Mouse (Mus musculus) CH12.LX (cell line): Measurements from ENCODE around the gene Pnpla6. TPM values are rescaled to one million over a fixed set of nuclear protein-coding genes. Genes with fewer than 3 reads are reported as not detected.

Source experiments
- DNase-seq: peaks from one replicate; pipeline ENCODE4 v3.0.0-alpha.2; 2013; ENCODE audit errors: extremely low read depth
- H3K27ac ChIP-seq: 2 replicates; pipeline ENCODE4 v1.5.1; 2012; ENCODE audit warnings: low read depth, mild to moderate bottlenecking, control low read depth, moderate library complexity; ENCODE audit not compliant: insufficient read depth
- H3K27me3 ChIP-seq: replicated peaks from 2 replicates; pipeline ENCODE3; 2012; ENCODE audit warnings: inconsistent platforms
- H3K36me3 ChIP-seq, 2 experiments: replicated peaks in 1 of 2; 2 replicates each; pipeline versions ENCODE3 to v1.6.1; 2012; ENCODE audit warnings: inconsistent platforms in 1 of 2, low read length in 1 of 2, mild to moderate bottlenecking in 1 of 2, mixed read lengths in 1 of 2, moderate library complexity in 1 of 2; ENCODE audit not compliant: control insufficient read depth in 1 of 2, insufficient read depth in 1 of 2
- H3K4me1 ChIP-seq, 2 experiments: 2 replicates each; pipeline ENCODE4 v1.6.1; 2012; ENCODE audit warnings: inconsistent platforms in 1 of 2, moderate library complexity in 1 of 2; ENCODE audit not compliant: insufficient read depth in 2 of 2, control insufficient read depth in 1 of 2
- H3K4me2 ChIP-seq: 2 replicates; pipeline ENCODE4 v1.6.1; 2012; ENCODE audit warnings: low read depth, mild to moderate bottlenecking, control low read depth; ENCODE audit not compliant: poor library complexity, insufficient read depth, severe bottlenecking
- H3K4me3 ChIP-seq, 3 experiments: fragments of 150-350 bp in 1 of 3; sonication (generic) in 1 of 3; replicated peaks in 1 of 3; 2 replicates each; pipeline versions ENCODE3 to v1.5.1; 2011 to 2012; ENCODE audit warnings: low read depth in 2 of 3, low read length in 2 of 3, mild to moderate bottlenecking in 2 of 3, moderate library complexity in 2 of 3, control low read depth in 1 of 3, improper control_type of control experiment in 1 of 3, inconsistent platforms in 1 of 3, mixed read lengths in 1 of 3; ENCODE audit not compliant: poor library complexity in 1 of 3
- H3K79me2 ChIP-seq: replicated peaks from 2 replicates; pipeline ENCODE4 v1.6.1; 2012; ENCODE audit warnings: mild to moderate bottlenecking, moderate library complexity; ENCODE audit not compliant: control insufficient read depth, poor library complexity, insufficient read depth, severe bottlenecking; ENCODE audit errors: extremely low read depth
- H3K9ac ChIP-seq: 2 replicates; pipeline ENCODE4 v1.6.1; 2012; ENCODE audit warnings: low read depth, mild to moderate bottlenecking, control low read depth, moderate library complexity; ENCODE audit not compliant: insufficient read depth
- H3K9me3 ChIP-seq: replicated peaks from 2 replicates; pipeline ENCODE3; 2012; ENCODE audit warnings: low read length, inconsistent platforms, mixed read lengths
- BHLHE40 ChIP-seq: IDR thresholded peaks from 2 replicates; pipeline ENCODE4 v1.6.1; 2011; ENCODE audit warnings: mild to moderate bottlenecking, low read depth, low read length, improper control_type of control experiment
- CHD1 ChIP-seq: IDR thresholded peaks from 2 replicates; pipeline ENCODE4 v1.6.1; 2012; ENCODE audit warnings: low read depth, low read length, improper control_type of control experiment, inconsistent platforms
- CTCF ChIP-seq, 2 experiments: IDR thresholded peaks in 1 of 2; conservative IDR thresholded peaks in 1 of 2; 2 replicates each; pipeline ENCODE4 v1.5.1; 2011 to 2012; ENCODE audit warnings: low read depth in 2 of 2, low read length in 2 of 2, improper control_type of control experiment in 1 of 2, inconsistent platforms in 1 of 2, mild to moderate bottlenecking in 1 of 2, moderate library complexity in 1 of 2
- EP300 ChIP-seq: IDR thresholded peaks from 2 replicates; pipeline ENCODE4 v1.6.1; 2011; ENCODE audit warnings: low read length, improper control_type of control experiment
- GABPA ChIP-seq: IDR thresholded peaks from 2 replicates; pipeline ENCODE4 v1.6.1; 2012; ENCODE audit warnings: low read depth, low read length, improper control_type of control experiment, inconsistent platforms; ENCODE audit not compliant: insufficient replicate concordance
- HCFC1 ChIP-seq: IDR thresholded peaks from 2 replicates; pipeline ENCODE4 v1.6.1; 2012; ENCODE audit warnings: low read depth, mild to moderate bottlenecking, inconsistent platforms, low read length, improper control_type of control experiment
- IRF4 ChIP-seq: IDR thresholded peaks from 2 replicates; pipeline ENCODE4 v1.6.1; 2014; ENCODE audit warnings: low read depth, mild to moderate bottlenecking, inconsistent platforms, low read length, improper control_type of control experiment
- JUND ChIP-seq: conservative IDR thresholded peaks from 2 replicates; pipeline ENCODE4 v1.6.1; 2011; ENCODE audit warnings: low read depth, low read length, improper control_type of control experiment
- KAT2A ChIP-seq: IDR thresholded peaks from 2 replicates; pipeline ENCODE4 v1.6.1; 2012; ENCODE audit warnings: low read length, improper control_type of control experiment, inconsistent platforms; ENCODE audit not compliant: insufficient replicate concordance
- MAFK ChIP-seq: IDR thresholded peaks from 2 replicates; pipeline ENCODE4 v1.6.1; 2011; ENCODE audit warnings: low read length, improper control_type of control experiment; ENCODE audit not compliant: insufficient replicate concordance
- MAX ChIP-seq: IDR thresholded peaks from 2 replicates; pipeline ENCODE4 v1.6.1; 2011; ENCODE audit warnings: low read length, improper control_type of control experiment
- MAZ ChIP-seq: IDR thresholded peaks from 2 replicates; pipeline ENCODE4 v1.6.1; 2012; ENCODE audit warnings: low read depth, mild to moderate bottlenecking, inconsistent platforms, low read length, improper control_type of control experiment, moderate library complexity
- MYC ChIP-seq: IDR thresholded peaks from 2 replicates; pipeline ENCODE4 v1.6.1; 2011; ENCODE audit warnings: low read depth, mild to moderate bottlenecking, improper control_type of control experiment, low read length
- NELFE ChIP-seq: IDR thresholded peaks from 2 replicates; pipeline ENCODE4 v1.6.1; 2011; ENCODE audit warnings: low read depth, low read length, improper control_type of control experiment
- NRF1 ChIP-seq: IDR thresholded peaks from 2 replicates; pipeline ENCODE4 v1.6.1; 2014; ENCODE audit warnings: low read depth, mild to moderate bottlenecking, inconsistent platforms, low read length, improper control_type of control experiment, moderate library complexity
- PAX5 ChIP-seq: IDR thresholded peaks from 2 replicates; pipeline ENCODE4 v1.6.1; 2012; ENCODE audit warnings: low read length, inconsistent platforms, mixed read lengths
- RAD21 ChIP-seq: IDR thresholded peaks from 2 replicates; pipeline ENCODE4 v1.6.1; 2011; ENCODE audit warnings: low read depth, mild to moderate bottlenecking, low read length, improper control_type of control experiment, moderate library complexity
- TBP ChIP-seq: conservative IDR thresholded peaks from 2 replicates; pipeline ENCODE4 v1.6.1; 2011; ENCODE audit warnings: low read depth, low read length, improper control_type of control experiment
- TCF12 ChIP-seq: IDR thresholded peaks from 2 replicates; pipeline ENCODE4 v1.6.1; 2014; ENCODE audit warnings: low read depth, mild to moderate bottlenecking, inconsistent platforms, low read length, improper control_type of control experiment
- USF1 ChIP-seq: IDR thresholded peaks from 2 replicates; pipeline ENCODE4 v1.6.1; 2014; ENCODE audit warnings: low read depth, mild to moderate bottlenecking, inconsistent platforms, low read length, improper control_type of control experiment
- ZKSCAN1 ChIP-seq: IDR thresholded peaks from 2 replicates; pipeline ENCODE4 v1.6.1; 2012; ENCODE audit warnings: low read depth, inconsistent platforms, low read length, improper control_type of control experiment, borderline replicate concordance
- ZMIZ1 ChIP-seq: IDR thresholded peaks from 2 replicates; pipeline ENCODE4 v1.6.1; 2012; ENCODE audit warnings: low read depth, mild to moderate bottlenecking, inconsistent platforms, low read length, improper control_type of control experiment
- dilution Hi-C: fragments of 300-500 bp; cut with MboI; formaldehyde crosslinking; loops from 2 replicates; pipeline ENCODE4 v1.14.3; 2020; ENCODE audit warnings: low sequenced_read_pairs; ENCODE audit not compliant: extremely low pct_unique_long_range_greater_than_20kb, extremely low pct_ligation_motif_present
- in situ Hi-C: fragments of 300-500 bp; cut with MboI; formaldehyde crosslinking; loops from 3 replicates; pipeline ENCODE4 v1.14.3; 2019; ENCODE audit warnings: low sequenced_read_pairs, low pct_ligation_motif_present, low pct_unique_long_range_greater_than_20kb, mixed read lengths
- polyA plus RNA-seq: library from polyadenylated mRNA; unstranded; fragments of >175 nt; gene quantifications from 2 replicates; pipeline ENCODE4 v1.2.1, GENCODE M21; 2012; ENCODE audit warnings: low read depth; ENCODE audit not compliant: insufficient read length
- total RNA-seq, 2 experiments: library from RNA; depleted of rRNA; stranded (reverse); fragments of 300-350 nt in 1 of 2; fragments of >200 nt in 1 of 2; gene quantifications; 2 replicates each; pipeline ENCODE4 v1.2.3; 2012 to 2014

The Pnpla6 gene
- total and polyA plus RNA-seq, 3 experiments: 12.5 to 39.8 (median 29.6) TPM

DNA sequence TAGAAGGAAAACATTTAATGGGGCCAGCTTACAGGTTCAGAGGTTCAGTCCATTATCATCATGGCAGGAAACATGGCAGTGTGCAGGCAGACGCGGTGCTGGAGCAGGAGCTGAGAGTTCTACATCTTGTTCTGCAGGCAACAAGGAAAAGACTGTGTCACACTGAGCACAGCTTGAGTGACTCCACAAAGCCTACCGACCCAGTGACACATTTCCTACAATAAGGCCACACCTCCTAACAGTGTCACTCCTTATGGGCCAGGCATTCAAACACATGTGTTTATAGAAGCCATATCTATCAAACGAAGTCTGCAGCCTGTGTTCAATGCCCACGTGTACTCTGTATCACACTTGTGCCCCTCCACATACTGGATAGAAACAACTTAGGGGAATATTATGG is 54.6 kb downstream of the Pnpla6 start:
- peaks cover 0 to 5% of the 10 kb centered on the region in 2 experiments; a peak in 2 of 4 replicates for H3K4me1 ChIP-seq
- H3K4me3 ChIP-seq: no peak overlapping the region
- no peak for TF ChIP-seq USF1
- TF ChIP-seq MAFK: no peak
- TF ChIP-seq MAZ: no peak
- TF ChIP-seq JUND: no peak
- no peak for TF ChIP-seq PAX5
- no peak overlapping the region for H3K4me2 ChIP-seq
- no peaks in the 10 kb centered on the region for H3K79me2 ChIP-seq
- no peak for DNase-seq
- no peak overlapping the region for H3K9ac ChIP-seq
- H3K36me3 ChIP-seq: no peaks in the 10 kb centered on the region
- dilution Hi-C loops (no loop called here), in situ Hi-C loops (loop anchor here (10.0 kb wide), 1 partner anchor 55 kb away; the partner anchor contains the start of genes Pcp2, Pet100 and Xab2)
- no peak overlapping the region for H3K27ac ChIP-seq
- no peaks in the 10 kb centered on the region for H3K9me3 ChIP-seq
- peaks cover 12% of the 10 kb centered on the region for H3K27me3 ChIP-seq

DNA sequence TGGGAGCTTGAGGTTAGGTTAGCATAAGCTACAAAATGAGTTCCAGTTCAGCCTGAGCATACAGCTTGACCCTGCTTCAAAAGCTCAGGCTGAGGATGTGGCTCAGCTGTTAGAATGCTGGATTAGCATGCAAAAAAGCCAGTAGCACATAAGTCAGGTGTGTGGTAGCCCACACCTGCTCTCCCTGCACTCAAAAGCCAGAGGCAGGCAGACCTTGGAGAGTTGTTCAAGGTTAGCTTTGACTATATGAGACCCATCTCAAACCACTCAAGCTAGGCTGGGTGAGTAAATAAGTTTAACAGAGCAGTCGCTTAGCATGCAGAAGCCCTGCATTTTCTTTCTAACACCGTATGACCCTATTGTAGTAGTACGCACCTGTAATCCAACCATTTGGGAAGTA is 59.4 kb downstream of the Pnpla6 start:
- H3K9me3 ChIP-seq: no peaks in the 10 kb centered on the region
- in situ Hi-C loops: loop anchor here (10.0 kb wide), 1 partner anchor 50 kb away; the partner anchor contains the start of genes Pcp2, Pet100 and Xab2
- no peak overlapping the region for H3K4me2 ChIP-seq
- no peak overlapping the region for H3K4me3 ChIP-seq
- dilution Hi-C loops: no loop called here
- H3K27ac ChIP-seq: no peak overlapping the region
- no peaks in the 10 kb centered on the region for H3K79me2 ChIP-seq
- H3K27me3 ChIP-seq: peaks cover 18% of the 10 kb centered on the region
- H3K4me1 ChIP-seq: 0 out of 4 replicates have a peak, but pooled peaks cover 0 to 4% of the 10 kb centered on the region in 2 experiments
- no peak for DNase-seq
- no peak for TF ChIP-seq BHLHE40
- TF ChIP-seq USF1: no peak
- TF ChIP-seq EP300: no peak
- no peak for TF ChIP-seq PAX5
- TF ChIP-seq KAT2A: no peak
- no peak for TF ChIP-seq CTCF (conservative IDR thresholded peaks at IDR 0.05 in 1 of 2, IDR thresholded peaks at IDR 0.05 in 1 of 2; ENCODE audit: low read depth in 2 of 2, low read length in 2 of 2)
- TF ChIP-seq IRF4: no peak
- TF ChIP-seq MYC: no peak
- no peak for TF ChIP-seq GABPA
- TF ChIP-seq NRF1: no peak
- no peak for TF ChIP-seq RAD21
- no peak for TF ChIP-seq NELFE
- no peak for TF ChIP-seq TCF12
- TF ChIP-seq ZKSCAN1: no peak
- no peak for TF ChIP-seq CHD1
- no peak for TF ChIP-seq MAZ
- no peak for TF ChIP-seq HCFC1
- no peak for TF ChIP-seq TBP
- TF ChIP-seq MAX: no peak
- no peak for TF ChIP-seq ZMIZ1
- no peak overlapping the region for H3K9ac ChIP-seq
- H3K36me3 ChIP-seq: no peaks in the 10 kb centered on the region
